Mouse (Mus musculus) frontal cortex, adult (tissue): ENCODE measurements around the gene Gm20388.

Experiments used
- ATAC-seq: cut with Nextera tagmentation; 2 replicates; pipeline ENCODE4 v1.9.2; 2017; ENCODE audit warnings: mild to moderate bottlenecking, moderate library complexity, mixed read lengths; ENCODE audit not compliant: low TSS enrichment

Gene Gm20388

GRCm38 (mm10) chr8:124267206-124267605 is 4356.6 kb downstream of the Gm20388 start:
- ATAC-seq: no peak

- ATAC-seq: no peak
Measured at GRCm38 (mm10) chr8:124270504-124270903, 4359.9 kb downstream of the Gm20388 start.

- ATAC-seq: no peak
Measured at GRCm38 (mm10) chr8:124270904-124271303, 4360.3 kb downstream of the Gm20388 start.

DNA sequence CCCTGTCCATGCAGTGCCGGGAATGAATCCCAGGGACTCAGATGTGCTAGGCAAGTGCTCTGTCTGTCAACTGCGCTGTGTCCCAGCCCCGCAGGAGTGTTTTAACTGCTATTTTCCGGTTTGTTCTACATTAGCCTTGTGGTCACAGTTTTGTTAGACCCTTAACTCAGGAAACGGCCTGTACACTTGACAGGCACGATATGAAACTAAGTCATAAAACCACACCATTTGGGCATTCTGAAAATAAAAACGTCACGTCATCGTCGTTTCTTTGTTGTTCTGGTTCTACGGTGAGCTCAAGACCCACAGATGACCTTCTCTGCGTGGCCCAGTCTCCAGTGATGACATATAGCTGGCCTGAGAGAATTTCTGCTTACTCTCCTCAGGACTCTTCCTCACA is 4360.9 kb downstream of the Gm20388 start:
- ATAC-seq: no peak

GRCm38 (mm10) chr8:124272792-124273191 is 4362.2 kb downstream of the Gm20388 start:
- ATAC-seq: no peak

DNA sequence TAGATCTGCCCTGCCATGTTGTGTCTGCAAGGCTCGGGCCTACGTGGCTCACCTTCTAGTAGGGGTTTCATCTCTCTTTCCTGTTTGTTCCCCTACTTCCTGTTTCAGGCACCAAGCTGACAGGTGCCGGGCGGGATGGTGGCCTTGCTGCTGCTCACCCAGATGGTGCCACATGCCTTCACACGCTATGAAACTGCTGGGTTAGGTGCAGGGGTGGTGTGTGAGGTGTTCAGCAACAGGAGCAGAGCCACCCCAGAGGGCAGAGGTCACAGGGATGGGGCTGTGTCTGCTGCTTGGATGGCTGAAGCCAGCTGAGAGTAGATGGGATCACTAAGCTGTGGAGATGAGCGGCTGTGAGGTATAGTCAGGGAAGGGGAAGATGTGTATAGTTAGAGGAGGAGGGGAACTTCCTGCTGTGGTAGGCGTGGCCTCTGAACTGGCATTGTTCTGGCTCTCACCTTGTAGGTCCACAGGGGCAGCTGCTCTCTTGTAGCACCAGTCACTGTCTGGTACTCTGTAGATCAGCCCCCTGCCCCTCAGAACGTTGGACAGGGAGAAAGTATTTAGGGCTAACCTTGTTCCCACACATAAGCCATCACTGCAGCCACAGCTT is 4363.1 kb downstream of the Gm20388 start:
- no peak for ATAC-seq

GRCm38 (mm10) chr8:124274441-124275120 is 4363.9 kb downstream of the Gm20388 start:
- no peak for ATAC-seq

GRCm38 (mm10) chr8:124275377-124276071 is 4364.9 kb downstream of the Gm20388 start:
- peak; percentile 57 for ATAC-seq

GRCm38 (mm10) chr8:124277951-124278910 is 4367.6 kb downstream of the Gm20388 start:
- peak; percentile 56; the same call in 1 of the 2 replicates for ATAC-seq

DNA sequence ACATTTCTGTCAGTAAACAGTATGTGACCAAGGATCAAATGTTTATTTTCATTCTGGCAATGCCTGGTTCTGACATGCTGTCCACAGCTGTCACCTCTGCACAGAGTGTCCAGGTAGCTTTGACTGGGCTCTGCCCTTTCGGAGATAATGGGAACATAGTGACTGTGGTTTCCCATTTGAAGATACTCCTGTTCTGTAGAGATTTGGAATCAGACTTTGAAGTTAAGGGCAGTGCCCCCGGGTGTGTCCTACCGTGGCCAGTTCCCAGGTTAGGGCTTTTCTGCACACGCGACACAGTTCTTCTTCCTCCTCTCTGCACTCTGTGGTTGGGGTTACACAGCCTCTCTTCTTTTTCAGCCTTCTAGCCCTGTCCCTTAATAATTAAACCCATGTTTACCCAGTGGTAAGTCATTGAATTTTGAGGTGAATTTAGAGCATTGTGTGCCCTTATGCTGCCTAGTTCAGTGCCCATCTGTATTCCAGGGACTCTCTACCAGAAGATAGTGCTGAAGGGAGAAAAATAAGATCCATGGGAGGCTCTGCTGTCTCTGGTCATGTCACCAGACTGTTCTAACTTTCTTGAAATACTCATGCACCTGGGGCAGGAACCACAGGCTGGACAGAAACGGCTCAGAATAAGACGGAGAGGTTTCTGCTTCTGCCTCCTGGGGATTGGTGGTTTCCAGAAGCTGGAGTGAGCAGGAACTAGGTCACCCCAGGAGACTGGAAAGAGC is 4368.5 kb downstream of the Gm20388 start:
- no peak for ATAC-seq

GRCm38 (mm10) chr8:124279690-124279985 is 4369.0 kb downstream of the Gm20388 start:
- ATAC-seq: no peak

DNA sequence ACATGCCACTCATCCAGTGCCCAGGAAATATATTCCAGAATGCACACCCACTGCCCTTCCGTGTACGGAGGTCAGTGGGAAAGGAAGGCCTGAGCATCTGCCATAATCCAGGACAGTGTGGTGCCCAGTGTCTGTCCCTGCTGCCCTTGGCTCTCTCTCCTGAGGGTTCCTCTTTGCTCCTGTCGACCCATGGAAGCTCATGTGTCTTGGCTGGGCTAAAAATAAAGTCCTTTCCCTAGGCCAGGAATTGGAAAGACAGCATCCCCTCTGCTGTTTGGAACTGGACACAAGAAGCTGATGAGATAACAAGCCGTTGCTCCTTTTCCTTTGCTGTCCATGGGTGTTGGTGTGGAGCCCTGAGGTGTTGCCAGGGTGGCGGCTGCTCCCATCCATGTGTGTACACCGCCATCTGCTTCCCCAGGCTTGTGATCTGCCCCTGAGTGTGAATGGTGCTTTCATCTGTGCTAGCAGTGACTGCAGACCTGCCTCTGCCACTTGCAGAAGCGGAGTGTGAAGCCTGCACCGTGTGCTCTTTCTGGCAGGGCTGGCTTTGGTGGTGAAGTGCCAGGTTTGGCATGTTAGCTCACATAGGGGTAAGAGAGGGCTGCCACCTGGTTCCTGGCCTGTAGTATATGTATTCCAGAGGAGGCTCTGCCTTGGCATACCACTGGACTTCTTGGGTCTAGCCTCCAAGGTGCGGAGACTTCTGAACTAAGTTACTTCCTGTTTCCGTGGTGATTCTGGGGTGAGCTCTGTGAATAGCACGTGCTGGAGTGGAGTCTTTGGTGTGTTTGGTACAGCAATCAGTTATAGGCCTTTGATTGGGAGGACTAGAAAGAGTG is 4371.3 kb downstream of the Gm20388 start:
- 0 out of 2 replicates have a peak, but pooled peaks have one; percentile 12 for ATAC-seq

DNA sequence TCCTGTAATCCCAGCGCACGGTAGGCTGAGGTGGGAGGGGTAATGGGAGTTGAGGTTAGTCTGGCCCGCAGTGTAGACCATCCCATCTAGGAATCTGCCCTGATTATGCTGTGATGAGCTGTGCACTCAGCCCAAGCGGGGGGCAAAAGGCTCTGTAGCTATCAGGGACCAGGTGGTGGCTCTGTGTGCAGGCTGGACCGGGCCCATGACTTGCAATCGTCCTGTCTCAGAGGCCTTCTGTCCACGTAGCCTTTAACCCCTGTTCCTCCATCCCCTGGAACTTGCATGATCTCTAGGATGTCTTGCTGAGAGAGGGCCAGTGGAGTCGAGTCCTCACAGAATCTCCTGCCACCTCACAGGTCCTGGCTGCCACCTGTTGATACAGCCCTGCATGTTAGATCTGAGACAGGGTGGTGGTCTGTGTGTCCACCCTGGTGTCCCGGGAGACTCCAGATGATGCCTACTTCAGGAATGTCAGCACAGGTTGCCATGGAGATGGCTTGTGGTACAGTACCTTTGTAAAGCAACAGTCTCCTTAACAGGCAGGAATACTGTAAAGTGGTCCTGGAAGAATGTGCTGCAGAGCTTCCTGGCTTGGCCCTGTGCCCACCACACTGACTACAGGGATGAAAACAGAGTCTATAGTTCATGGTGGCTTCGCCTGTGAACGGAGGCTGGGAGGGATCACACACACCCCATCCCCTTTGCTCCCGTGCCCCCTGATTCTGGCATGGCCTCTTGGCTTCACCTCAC is 4372.4 kb downstream of the Gm20388 start:
- no peak for ATAC-seq

GRCm38 (mm10) chr8:124283644-124284332 is 4373.1 kb downstream of the Gm20388 start:
- ATAC-seq: no peak

GRCm38 (mm10) chr8:124284333-124284711 is 4373.7 kb downstream of the Gm20388 start:
- ATAC-seq: no peak

DNA sequence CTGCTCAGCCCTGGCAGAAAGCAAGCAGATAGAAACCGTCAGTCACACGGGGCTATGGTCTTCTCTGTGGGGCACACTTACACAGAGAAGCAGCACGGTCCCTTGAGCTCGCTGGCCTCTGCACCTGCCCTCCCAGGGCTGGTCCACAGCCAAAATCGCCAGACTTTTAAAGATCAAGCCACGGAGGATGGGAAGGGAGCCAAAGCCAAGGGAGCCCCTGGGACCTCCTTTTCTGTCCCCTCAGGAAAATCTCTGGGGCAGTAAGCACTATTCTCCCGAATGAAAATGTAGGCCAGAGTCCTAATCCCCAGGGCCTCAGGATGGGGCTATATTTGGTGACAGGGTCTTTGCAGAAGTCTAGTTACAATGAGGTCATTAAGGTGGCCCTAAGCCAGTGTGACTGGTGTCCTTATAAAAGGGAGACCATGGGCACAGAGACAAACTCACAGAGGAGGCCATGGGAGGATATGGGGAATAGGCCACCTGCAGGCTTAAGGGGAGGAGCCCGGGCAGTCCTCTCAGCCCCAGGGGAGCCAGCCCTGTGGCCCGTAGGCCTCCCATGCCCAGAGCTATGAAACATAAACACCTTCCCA is 4374.4 kb downstream of the Gm20388 start:
- no peak for ATAC-seq

DNA sequence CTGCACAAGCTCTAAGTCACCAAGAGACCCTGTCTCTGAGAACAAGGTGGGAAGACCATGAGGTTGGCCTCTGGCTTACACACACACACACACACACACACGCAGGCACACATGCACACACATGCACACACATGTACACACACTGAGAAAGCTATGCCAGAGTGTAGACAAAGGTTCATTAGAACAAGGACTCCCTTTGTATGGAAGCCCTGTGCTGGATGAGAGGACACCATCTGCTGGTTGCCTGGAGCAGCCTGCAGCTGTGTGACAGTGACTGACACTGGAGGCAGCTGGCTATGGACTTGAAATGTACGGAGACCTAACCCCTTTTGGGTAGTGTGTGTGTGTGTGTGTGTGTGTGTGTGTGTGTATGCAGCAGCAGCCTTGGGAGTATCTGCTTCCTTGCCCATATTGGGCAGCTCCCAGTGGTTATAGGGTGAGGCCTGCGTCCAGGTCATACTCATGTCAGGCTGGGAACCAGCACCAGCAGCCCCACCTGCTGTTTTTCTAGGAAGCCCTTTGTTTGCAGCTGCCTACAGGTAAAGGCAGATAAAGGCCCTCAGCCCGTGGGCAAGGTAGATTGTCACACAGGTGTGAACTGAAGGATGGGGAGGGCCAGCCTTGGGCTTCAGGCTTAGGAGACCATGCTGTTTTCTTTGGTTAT is 4376.0 kb downstream of the Gm20388 start:
- ATAC-seq: no peak

DNA sequence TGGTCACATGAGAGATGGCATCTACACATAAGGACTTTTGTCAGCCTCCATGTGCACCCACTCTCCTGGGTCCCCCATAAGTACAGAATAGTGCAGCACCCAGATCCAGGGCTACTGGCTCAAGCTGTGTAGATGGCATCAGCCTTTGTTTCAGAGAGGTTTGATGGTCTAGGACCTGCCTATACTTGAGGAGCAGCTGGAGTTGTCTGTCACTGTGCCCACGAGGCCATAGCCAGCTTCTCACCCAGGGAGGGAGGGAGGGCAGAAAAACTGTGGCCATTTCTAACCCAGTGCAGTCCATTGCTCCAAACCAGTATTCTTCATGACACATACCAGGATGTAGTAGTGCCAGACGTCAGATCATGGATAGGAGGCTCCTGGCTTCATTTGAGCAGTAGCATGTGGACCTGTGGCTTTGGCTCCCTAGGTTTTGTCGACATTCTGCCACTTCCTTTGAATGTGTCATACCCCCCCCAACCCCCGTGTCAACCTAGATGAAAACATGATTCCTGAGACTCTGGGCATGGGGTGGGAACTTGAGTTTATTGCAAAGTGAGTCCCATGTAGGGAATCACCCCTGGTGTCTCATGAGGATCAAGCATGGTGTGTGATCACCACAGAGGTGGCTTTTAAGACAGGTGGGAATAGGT is 4377.7 kb downstream of the Gm20388 start:
- ATAC-seq: no peak
